Mouse (Mus musculus): ENCODE results near the gene Gpbar1. TPM values are rescaled to one million over a fixed set of nuclear protein-coding genes. Genes with fewer than 3 reads are reported as not detected.

Gene Gpbar1
- polyA plus RNA-seq, 1 experiment = 1.6 TPM

DNA sequence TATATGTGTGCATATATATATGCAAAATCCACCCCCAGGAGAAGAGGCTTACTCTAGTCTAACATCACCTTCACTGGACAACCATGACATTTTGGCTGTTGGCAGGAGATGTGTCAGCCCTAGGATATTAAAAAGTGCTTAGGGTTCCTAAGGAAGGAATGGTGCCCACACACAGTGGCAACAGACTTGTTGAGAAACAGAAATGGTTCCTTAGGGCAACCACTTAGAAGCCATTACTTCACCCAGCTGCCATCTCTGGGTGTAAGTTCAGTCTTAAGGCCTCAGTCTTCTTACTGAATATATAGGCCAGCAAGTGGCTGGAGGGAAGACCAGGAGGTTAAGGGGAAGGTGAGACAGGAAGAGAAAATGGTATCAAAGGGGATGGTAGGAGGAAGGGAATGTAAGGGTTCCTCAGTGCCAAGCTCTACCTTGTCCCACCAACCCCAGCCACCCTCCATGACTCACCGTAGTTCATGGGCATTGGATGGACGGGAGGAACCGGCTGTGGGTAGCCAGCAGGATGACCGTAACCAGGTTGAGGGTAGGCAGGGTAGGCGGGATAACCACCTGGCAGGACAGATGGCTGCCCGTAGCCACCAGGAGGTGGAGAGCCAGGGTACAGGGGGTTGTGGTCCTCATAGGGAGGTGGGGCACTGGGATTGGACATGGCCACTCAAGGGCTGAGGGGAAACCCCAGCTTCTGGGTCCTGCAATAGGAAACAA lies 16.5 kb downstream of the Gpbar1 start:
- no peak for DNase-seq (ENCODE audit: low spot score)

DNA sequence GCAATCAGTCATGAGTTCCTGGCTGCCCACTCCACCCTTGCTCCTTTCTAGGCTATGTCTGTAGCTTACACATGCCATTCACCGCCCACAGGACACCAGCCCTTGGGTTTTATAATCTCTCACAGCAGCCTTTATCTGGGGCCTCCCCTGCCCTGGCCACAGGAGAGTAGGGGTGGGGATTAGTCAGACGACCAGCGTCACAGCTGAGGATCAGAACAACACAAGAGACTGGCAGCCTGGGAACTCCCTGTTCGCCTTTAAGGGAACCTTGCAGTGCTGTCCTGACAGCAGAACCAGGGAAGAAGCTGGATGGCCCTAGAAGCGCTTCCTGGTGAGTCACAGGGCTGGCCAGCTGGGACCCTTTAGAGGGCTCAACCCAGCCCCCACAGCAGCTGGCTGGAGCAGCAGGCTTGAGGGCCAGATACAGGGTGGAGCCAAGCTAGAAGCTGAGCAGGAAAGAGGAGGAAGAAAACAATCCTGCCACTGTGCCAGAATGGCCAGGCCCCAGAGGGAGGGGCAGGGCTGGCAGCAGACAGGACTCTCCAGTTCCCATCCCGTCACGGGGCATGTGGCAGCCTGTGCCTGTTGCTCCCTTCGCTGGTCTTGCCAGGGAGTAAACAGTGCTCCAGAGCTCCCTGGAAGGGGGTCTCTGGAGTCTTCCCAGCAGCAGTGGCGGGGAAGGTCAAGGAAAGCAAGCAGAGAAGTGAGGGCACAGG lies 17.3 kb downstream of the Gpbar1 start:
- peak; percentile 84 for DNase-seq (ENCODE audit: low spot score)

DNA sequence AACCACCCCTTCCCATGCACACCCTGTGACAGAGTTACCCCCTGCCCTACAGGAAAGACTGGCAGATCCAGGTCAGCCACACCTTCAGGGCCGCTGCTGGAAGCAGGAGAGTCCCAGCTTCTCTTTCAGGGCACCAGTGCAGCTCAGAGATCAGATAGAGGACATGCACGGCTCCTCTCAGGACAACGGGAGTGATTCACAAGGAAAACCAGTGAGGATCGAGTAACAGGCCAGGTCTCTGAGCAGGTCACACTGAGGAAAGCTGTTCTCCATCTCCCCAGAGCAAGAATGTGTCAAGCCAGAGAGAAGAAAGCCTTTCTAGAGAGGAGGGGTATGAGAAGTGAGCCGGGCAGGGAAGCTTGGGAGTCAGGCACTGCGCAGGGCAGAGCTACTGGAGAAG lies 18.1 kb downstream of the Gpbar1 start:
- peak; percentile 54 for DNase-seq (ENCODE audit: low spot score)

DNA sequence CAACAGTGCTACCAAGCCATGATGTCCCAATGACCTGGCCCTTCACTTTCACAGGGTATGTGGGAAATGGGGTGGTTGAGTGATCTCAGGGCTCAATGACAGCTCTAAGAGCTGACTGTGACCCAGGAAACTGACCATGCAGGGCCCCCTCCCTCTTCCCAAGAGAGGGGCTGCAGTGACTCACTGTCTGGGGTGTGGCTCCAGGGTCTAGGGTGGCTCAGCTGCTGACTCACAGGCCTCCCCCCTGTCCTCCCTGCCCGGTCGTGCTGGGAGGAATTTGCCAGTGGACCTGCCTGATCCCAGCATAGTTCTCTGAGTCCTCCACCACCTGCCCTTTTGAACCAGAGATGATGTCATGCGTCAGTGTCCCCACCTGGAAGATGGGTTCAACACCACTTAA lies 18.9 kb downstream of the Gpbar1 start:
- peak; percentile 59 for DNase-seq (ENCODE audit: low spot score)

DNA sequence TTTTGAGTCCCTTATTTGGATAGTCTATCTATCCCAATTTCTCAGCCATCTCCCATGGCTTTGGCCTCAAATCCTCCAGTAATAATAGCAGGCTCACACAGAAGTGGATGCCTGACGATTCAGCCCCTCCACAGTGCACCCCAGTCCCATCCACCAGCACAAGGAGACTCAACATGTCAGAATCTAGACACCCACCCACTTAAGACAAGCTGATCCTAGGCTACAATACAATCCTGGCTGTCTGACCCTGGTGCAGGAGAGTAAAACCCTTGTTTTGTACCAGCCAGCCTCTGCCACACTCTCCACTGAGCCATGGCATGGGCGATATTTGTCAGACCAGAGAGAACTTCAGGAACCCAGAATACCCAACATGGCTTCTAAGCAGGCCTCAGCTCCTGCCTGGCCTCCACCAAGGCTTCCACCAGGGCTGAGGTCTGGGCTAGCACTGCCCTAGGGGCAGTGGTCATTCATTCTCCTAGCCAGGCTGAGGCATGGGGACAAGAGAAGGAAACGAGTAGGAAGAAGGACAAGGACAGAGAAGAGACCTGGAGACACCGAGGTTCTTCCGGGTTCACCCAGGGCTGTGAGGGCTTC lies 19.9 kb downstream of the Gpbar1 start:
- DNase-seq (ENCODE audit: low spot score) = no peak

DNA sequence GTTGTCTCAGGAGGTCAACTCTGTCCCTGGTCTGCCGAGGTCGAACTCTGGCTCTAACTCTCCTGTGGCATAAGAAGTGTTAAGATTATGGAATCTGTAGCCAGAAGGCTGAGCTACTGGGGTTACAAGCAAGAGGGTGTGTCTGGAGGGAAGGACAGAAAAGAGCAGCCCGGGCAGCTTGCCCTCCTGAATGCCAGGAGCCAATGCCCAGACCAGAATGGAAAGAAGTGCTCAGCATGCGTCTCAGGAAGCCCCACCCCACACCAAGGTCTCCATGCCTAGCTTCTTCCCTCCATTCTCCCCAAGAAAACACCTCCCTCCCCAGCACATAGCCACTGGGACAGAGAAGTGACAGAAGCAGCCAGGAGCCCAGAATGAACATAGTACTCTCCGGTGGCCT lies 20.6 kb downstream of the Gpbar1 start:
- no peak for DNase-seq (ENCODE audit: low spot score)

DNA sequence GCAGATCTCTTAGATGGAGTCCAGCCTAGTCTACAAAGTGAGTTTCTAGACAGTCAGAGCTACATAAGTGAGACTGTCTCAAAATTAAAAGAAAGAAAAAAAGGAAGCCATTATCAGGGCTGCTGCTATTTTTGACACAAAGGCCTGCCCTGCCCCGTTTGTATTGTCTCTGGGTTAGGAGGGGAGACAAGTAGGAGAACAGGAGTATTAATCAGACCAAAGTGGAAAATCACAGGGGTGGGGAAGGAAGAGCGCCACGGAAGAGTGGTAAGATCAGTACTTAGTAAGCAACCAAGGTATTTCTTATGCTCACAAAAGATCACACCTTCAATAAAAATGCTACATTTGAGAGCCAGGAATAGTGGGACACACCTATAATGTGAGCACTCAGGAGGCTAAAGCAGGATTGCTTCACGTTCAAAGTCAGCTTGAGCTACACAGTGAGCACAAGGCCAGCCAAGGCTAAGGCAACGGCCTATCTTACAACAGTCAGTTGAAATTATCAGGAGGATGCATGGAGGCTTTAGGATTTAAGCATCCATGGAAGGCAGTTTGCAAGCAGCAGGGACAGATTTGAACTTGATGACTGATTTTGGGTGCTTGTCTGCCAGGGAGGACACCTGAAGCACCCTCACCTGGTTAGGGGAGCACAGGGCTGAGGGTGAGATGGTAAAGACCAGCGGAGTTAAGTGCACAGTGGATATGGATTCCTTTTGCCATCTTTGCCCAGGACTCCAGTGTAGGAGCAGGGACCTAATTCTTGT lies 22.2 kb downstream of the Gpbar1 start:
- DNase-seq (ENCODE audit: low spot score) = no peak

DNA sequence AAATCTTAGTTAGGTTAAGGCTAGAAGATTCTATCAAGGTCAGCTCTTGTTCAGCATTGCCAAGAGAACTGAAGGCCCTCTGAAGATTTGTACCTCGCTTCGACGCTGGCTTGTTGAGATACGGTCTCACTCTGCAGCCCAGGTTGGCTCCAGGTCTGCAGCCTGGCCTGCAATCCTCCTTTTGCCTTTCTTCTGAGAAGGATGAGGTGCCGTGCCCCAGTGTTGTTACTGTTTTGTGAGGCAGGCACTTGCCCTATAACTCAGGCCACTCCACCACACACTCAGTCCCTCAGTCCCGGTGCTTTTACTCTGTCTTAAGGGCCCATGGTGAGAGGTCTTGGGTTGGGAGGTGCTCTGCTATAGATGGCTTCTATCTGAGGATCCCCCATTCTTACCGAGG lies 23.9 kb downstream of the Gpbar1 start:
- DNase-seq (ENCODE audit: low spot score) = no peak

DNA sequence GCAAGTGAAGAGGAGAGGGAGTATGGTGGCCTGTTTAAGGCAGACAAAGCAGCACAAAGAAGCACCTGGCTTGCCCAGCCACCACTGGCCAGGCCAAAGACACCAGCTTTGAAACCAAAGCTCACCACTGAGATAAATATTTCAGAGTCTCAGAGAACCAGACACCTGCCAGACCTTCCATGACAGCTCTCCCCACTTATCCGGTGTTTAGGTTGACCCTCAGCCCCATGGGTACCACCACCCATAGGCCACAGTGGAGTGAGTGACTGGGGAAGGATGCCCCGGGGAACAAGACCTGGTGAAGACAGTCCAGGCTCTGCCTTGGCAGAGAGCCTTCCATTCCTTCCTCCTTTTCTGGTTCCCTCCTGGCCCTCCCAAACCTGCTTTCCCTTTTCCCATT lies 24.5 kb downstream of the Gpbar1 start:
- DNase-seq (ENCODE audit: low spot score) = no peak

DNA sequence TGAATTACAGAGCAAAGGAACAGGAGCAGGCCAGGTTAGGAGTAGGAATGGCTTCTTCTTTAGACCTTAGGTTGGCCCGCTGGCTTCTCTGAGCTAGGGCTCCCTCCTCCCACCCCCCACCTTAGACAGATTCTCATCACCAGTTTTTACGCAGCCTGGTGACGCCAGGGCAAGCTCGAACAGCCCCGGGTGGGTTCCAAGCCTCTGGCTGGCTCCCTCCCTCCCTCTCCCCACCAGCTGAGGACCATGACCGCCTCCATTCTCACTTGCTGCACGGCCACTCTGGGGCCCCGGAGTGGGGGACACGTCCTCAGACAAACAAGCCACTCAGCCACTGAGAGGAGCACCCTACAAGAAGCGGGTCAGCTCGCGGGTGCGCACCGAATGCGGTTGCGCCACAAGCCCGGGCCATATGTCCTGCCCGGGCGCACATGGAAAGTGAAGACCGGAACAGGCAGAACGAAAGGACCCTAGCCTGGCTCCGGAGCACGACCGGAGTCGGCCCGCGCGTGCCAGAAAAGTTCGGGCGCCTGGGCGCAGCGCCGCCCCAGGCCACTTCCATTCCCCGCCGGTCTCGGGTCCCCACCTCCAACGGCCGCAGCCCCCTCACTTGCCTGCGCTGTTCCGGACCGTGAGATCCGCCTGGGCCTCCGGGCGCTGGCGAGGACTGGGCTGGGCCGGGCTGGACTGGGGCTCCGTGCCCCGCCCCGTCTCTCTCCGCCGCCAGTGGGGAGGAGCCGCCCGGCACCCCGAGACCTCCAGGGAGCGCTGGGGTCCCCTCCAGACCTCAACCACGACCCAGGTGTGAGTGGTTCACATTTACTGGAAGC lies 25.4 kb downstream of the Gpbar1 start:
- peak; percentile 83 for DNase-seq (ENCODE audit: low spot score)

DNA sequence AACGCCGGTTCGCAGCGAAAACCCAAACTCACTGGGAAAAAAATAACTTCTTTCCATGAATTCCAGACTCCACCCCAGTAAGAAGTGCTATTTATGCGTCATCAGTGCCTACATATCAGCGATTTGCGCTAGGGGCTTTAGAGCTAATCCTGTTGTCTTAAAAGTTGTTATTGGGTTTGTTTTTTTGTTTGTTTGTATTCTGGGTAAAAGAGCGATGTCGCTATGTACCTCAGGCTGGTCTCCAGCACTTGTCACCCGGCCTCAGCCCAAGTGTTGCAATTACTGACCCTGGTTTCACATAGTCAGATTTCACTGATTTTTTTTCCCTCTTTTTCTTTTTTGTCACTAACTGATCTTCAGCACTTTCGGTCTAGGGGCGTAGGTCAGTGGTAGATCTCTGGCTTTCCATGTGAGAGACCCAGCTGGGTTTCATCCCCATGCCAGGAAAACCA lies 26.0 kb downstream of the Gpbar1 start:
- no peak for DNase-seq (ENCODE audit: low spot score)

DNA sequence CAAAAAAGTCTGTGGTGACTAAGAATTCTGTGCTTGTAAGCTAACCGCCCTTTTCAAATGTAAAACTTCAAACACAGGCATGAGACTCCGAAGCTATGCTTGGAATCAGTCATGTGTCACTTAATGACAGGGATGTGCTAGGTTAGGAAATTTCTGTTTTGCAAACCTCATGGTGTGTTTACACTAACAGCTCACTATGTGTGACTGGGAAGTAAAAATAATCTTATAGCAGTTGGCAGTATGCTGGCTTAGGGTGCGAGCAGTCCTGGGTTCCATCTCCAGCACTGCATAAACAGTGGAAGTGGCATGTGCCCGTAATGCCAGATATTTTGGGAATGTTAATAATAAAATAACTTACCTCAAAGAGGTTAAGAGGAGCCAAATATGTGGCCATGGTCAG lies 26.6 kb downstream of the Gpbar1 start:
- no peak for DNase-seq (ENCODE audit: low spot score)

DNA sequence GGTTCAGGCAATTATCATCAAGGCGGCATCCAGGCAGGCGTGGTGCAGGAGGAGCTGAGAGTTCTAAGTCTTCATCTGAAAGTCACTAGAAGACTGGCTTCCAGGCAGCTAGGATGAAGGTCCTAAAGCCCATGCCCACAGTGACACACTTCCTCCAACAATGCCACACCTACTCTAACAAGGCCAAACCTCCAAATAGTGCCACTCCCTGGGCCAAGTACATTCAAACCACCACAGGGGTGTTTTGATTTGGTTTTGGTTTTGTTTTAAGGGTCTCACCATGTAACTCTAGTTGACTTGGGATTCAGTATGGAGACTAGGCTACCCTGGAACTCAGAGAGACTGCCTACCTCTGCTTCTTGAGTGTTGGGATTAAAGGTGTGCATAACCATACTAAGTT lies 27.2 kb downstream of the Gpbar1 start, which contains the start of gene Tmbim1:
Gene Tmbim1 (minus strand): TSS at position 101 of the 400 bp plus-strand sequence.
- DNase-seq (ENCODE audit: low spot score) = no peak

DNA sequence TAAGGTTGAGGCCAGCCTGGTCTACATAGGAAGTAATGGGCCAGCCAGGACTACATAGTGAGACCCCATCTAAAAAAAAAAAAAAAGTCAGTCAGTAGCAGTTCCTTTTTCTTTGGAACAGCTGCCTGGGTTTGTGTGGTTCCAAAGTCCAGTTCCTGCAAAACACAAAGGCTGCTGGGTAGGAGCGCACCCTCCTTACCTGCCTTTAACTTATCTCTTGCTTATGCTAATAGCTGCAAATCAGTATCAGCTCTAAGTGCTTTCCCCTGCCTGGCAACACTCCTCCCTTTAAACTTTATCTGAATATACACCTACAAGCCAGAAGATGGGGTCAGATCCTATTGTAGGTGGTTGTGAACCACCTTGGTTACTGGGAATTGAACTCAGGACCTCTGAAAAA lies 28.8 kb downstream of the Gpbar1 start:
- DNase-seq (ENCODE audit: low spot score) = no peak

DNA sequence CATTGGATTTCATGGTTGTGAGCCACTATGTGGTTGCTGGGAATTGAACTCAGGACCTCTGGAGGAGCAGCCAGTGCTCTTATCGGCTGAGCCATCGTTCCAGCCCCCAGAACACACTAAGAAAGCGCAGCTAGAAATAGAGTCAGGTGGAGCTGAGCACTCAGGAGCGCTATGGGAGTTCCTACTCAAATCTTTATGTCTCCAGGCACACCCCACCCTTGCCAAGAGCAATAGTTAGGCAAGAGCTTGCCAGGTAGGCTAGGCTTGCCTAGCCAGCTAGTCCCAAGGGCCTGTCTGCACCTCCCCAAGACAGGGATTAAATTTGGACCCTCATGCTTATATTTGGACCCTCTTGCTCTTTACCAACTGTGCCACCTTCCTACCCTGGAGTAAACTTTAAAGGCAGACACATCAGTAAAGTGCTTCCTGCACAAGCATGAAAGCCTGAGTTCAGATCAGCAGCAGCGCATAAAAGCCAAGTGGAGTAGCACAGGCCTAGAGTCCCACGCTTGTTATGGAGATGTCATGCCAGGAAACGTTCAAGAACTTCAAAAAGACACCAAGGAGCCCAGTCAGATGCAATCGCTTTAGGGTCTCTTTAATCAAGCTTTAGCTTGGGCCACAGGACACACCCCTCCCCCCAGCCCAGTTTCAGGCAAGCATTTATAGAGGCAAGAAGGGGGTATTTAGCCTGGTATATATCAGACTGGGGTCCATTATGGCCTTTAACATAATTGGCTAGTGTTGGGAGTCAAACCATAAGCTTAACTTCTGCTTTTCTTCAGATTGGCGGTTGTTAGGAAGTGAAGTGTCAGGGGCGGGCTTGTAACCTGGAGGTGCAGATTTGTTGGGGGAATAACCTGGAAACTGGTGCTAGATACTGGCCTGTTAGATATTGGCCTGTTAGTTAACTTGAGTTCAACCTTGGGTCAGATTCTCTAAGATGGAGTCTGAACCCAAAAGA lies 29.9 kb downstream of the Gpbar1 start:
- no peak for DNase-seq (ENCODE audit: low spot score)

DNA sequence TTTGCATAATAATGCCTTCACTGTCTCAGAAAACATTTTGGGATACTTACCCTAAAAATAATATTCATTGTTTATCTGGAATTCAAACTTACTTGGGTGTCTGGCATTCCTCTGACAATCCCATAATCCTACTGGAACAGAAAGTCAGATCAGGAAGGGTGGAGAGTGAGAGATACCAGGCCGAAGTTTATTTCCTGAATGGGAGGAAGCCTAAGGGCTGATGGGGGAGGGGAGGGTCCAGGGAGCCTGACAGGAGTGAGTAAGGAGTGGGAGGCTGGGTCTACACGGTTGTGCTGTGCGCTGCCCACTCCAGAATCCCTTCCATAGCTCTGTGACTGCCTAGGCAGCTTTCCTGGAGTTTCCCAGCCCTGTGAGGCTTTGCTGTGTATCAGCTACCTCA lies 31.4 kb downstream of the Gpbar1 start:
- DNase-seq (ENCODE audit: low spot score) = no peak

DNA sequence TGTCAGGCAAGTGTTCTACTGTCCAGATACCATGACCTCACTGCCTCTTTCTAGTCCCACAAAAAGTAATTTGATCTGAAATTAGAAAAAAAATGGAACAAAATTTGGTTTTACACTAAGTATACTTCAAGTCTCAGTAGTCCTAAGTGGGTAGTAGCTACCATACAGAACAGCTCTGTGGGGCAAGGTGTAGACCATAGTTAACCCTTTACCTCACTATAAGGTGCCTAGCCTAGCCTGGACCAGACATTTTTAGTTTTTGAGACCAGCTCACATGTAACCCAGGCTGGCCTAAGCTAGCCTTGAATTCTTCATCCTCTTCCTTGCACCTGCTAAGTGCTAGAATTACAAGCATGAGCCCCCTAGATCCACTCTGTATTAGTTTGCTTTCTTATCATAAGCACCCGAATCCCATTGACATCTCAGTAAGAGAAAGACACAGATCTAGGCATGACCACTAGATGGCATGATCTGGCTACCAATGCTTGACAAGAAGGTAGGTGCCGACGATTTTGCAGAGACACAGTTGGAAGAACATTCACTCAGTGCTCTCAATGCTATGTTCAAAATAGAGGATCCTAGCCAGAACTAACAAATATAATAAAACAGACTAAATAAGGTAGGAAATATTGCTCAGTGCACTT lies 34.8 kb downstream of the Gpbar1 start:
- DNase-seq (ENCODE audit: low spot score) = no peak

DNA sequence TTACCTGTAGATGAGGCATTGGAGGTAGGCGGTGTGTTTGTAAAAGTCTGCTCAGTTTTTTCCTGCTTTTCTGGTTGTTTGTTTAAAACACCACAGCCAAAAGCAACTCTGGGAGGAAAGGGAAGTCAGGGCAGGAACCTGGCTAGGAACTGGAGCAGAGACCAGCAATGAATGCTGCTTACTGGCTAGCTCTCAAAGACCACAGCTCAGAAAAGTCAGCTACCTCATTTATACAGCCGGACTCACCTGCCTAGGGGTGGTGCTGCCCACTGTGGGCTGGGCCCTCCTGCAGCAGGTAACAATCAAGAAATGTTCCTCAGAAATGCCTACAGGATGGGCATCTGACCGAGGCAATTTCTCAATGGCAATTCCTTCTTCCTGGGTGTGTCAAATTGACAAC lies 36.4 kb downstream of the Gpbar1 start:
- no peak for DNase-seq (ENCODE audit: low spot score)

DNA sequence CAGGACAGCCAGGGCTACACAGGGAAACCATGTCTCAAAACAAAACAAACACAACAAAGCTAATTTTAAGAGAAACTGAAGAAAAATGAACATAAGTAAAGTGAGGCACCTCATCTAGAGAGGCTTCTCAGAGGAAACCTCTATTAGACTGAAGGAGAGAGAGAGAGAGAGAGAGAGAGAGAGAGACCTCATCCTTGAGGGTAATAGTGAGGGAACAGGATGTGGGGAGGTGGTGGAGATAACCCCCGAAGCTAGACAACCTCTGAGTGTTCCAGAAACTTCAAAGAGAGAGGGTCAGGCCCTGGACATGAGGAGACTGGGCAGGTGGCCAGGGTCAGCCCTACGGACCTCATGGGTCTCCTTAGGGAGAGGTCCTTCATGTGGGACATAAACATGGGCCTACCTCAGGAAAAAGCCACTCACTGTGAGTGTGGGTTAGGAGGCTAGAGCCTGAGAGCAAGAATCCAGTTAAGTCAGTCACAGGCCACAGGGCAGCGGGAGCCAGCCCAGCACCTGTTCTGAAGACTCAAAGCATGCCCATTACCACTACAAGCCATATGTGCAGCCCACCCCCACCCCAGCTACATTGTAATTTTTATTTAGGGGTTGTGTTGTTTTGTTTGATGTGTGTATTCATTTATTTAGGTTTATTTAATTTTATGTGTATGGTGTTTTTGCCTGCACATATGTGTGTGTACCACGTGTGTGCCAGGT lies 37.9 kb downstream of the Gpbar1 start:
- DNase-seq (ENCODE audit: low spot score) = no peak
